Mouse (Mus musculus): ENCODE measurements around the gene Hvcn1.

DNA sequence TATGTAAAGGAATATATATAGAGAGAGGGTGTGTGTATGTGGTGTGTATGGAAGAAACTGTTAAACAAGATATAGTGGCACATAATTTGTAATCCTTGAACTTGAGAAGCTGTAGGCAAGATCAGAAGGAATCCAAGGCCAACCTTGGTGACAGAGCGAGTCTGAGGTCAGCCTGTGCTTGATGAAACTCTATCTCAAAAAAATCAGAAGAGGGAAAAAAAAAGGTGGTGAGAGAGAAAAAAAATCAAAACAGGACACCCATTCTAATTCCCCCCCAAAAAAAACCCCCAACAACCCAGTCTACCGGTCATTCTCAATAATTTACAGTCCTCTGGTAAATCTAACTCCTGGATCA is 77.2 kb downstream of the Hvcn1 start:
- TF ChIP-seq CTCF (IDR thresholded peaks at IDR 0.05; ENCODE audit: low read depth, low read length) (no peak), POLR2AphosphoS5 (IDR thresholded peaks at IDR 0.05; ENCODE audit: insufficient replicate concordance, low read depth, low read length) (no peak), GATA1 (IDR thresholded peaks at IDR 0.05; ENCODE audit: borderline replicate concordance, low read length) (no peak), TAL1 (conservative IDR thresholded peaks at IDR 0.05; ENCODE audit: low read depth, low read length) (no peak)
